Mouse (Mus musculus): ENCODE measurements around the gene Csad. TPM values are rescaled to one million over a fixed set of nuclear protein-coding genes. Genes with fewer than 3 reads are reported as not detected.
A peak's percentile ranks its signal among the peaks of the same experiment; 100 is the strongest.
"Not testable (repeated sequence)": the region's sequence is repeated elsewhere in the genome, so short reads cannot be mapped to it uniquely, and the experiment has no call there.

Csad gene
- polyA plus RNA-seq, 1 experiment from 2014 or later: 153 TPM

DNA sequence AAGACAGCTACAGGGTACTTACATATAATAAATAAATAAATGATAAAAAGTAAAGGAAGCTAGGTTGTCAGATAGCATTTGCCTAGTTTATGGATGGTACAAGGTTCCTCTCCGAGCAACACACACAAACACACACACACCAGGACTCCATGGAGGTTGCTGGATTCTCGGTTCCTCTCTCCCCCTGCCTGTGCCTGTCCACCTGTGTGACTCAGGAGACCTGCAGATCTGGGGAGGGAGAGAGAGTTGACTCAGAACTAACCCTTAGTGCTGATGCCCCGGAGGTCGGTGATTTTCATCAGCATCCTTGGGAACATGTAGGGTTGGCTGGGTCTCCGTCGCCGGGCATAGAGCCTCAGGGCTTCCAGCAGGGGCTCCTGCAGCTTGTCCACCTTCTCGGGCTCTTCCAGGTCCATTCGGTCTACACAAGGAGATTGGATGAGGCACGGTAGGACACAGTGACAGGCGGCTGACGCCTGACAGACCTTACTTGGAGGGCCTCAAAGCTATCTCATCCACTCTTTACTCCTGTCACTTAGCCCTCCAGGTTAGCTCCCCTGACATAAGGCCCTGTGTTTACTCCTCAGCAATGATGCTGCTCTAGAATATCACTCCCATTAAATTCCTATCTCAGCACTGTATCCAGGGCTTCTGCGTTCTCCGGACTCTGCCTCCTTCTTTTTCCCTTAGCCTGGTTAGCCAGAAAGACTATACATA lies 34.2 kb upstream of the Csad start:
- H3K9me3 ChIP-seq (ENCODE audit: low read length): no peaks in the 10 kb centered on the region
- no peak overlapping the region for H3K9ac ChIP-seq (replicated peaks; ENCODE audit: low read length)
- no peak overlapping the region for H3K27ac ChIP-seq (ENCODE audit: low read length)
- no peak overlapping the region for H3K4me3 ChIP-seq (ENCODE audit: low read length)
- no peaks in the 10 kb centered on the region for H3K27me3 ChIP-seq (ENCODE audit: insufficient read depth, low read length)
- ATAC-seq (ENCODE audit: low FRiP score, low TSS enrichment): no peak
- H3K4me2 ChIP-seq (replicated peaks; ENCODE audit: low read depth, low read length): no peak overlapping the region
- peaks cover 37% of the 10 kb centered on the region for H3K4me1 ChIP-seq (ENCODE audit: insufficient read depth, low read length)
- WGBS: 88% methylated on average over 14 of the region's 14 CpGs
- H3K36me3 ChIP-seq (ENCODE audit: insufficient read depth, low read length): peaks cover 12% of the 10 kb centered on the region

DNA sequence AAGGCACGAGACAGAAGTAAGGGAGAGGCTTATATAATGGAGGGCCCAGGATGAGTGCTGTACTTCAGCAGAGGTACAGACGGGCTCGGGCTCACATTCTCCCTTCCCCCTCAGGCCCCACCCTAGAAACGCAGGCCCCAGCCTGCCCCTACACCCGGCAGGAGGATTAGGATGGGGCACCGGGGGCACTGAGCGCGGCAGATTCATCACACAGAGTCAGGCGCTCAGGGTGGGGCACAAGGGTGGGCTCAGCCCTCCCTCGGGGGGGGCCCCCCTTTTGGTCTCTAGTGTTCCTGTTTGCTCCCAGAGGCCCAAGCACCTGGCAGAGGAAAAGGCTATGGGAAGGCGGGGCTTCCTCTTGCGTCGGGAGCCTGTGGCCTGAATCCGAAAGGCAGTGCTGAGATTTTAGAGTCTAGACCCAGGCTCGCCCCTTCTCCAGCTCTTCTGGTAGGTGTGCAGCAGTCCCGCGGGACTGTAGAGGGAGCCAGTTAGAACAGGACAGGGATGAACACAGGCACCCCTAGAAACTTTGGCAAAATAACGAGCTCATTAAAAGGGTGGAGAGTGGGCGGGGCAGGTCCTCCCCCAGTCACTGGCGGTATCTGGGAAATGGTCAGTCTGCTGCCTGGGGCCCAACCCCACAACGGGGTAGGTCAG lies 31.0 kb upstream of the Csad start:
- 19% methylated on average over 20 of the region's 21 CpGs for WGBS
- peaks cover 12% of the 10 kb centered on the region for H3K36me3 ChIP-seq (ENCODE audit: insufficient read depth, low read length)
- H3K4me2 ChIP-seq (replicated peaks; ENCODE audit: low read depth, low read length): peak overlapping the region; percentile 24

DNA sequence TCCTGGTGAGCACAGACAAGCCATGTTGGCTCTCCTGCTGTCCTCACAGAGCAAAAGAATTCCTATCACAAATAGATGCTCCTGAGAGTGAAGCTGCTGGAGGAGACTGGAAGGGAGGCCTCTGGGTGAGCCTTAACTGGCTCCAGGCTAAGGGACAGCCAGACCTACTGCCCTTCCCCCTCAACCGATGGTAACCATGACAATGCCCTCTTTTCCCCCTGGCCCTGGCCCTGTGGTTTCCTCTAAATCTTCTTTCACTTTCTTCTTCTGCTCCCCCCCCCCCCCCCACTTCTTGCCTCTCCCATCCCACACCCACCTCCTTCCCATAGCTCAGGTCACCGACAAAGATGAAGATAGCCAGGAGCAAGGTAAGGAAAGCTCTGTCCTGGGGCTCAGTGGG lies 29.4 kb upstream of the Csad start:
- H3K36me3 ChIP-seq (ENCODE audit: insufficient read depth, low read length): peaks cover 10% of the 10 kb centered on the region
- H3K4me2 ChIP-seq (replicated peaks; ENCODE audit: low read depth, low read length): no peak overlapping the region
- ATAC-seq (ENCODE audit: low FRiP score, low TSS enrichment): no peak
- H3K27me3 ChIP-seq (ENCODE audit: insufficient read depth, low read length): no peaks in the 10 kb centered on the region
- peaks cover 14% of the 10 kb centered on the region; the same call in 1 of the 2 replicates for H3K4me1 ChIP-seq (ENCODE audit: insufficient read depth, low read length)
- no peak overlapping the region for H3K9ac ChIP-seq (replicated peaks; ENCODE audit: low read length)
- no peak overlapping the region for H3K27ac ChIP-seq (ENCODE audit: low read length)
- no peak overlapping the region for H3K4me3 ChIP-seq (ENCODE audit: low read length)
- no peaks in the 10 kb centered on the region for H3K9me3 ChIP-seq (ENCODE audit: low read length)
- WGBS: 28% methylated on average over 2 of the region's 2 CpGs

More for the DNA sequence above, 31.0 kb upstream of the Csad start:
- Histone ChIP-seq H3K27ac (ENCODE audit: low read length) (peak overlapping the region; percentile 45; the same call in 1 of the 2 replicates), H3K9ac (replicated peaks; ENCODE audit: low read length) (peak overlapping the region; percentile 1; the same call in 1 of the 2 replicates), H3K4me3 (ENCODE audit: low read length) (0 out of 2 replicates have a peak overlapping the region, but pooled peaks have one; percentile 2), H3K9me3 (ENCODE audit: low read length) (no peaks in the 10 kb centered on the region), H3K27me3 (ENCODE audit: insufficient read depth, low read length) (no peaks in the 10 kb centered on the region), H3K4me1 (ENCODE audit: insufficient read depth, low read length) (peaks cover 20% of the 10 kb centered on the region)
- ATAC-seq (ENCODE audit: low FRiP score, low TSS enrichment): peak; percentile 47

DNA sequence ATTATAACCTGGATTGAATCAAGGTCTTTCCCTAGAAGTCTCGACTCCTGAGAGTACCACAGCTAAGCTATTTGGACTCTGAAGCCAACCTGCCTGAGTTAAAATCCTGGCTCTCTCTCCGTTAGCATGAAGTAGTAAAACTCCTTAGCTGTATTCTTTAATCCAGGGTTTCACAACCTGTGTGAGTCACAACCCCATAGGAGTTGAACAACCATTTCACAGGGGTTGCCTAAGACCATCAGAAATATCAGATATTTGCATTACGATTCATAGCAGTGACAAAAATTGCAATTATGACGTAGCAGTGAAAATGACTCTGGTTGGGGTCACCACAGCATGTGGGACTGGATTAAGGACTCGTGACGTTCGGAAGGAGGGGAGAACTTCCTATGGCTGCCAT lies 28.2 kb upstream of the Csad start:
- H3K9me3 ChIP-seq (ENCODE audit: low read length): no peaks in the 10 kb centered on the region
- no peak overlapping the region for H3K27ac ChIP-seq (ENCODE audit: low read length)
- no peaks in the 10 kb centered on the region for H3K27me3 ChIP-seq (ENCODE audit: insufficient read depth, low read length)
- H3K4me1 ChIP-seq (ENCODE audit: insufficient read depth, low read length): peaks cover 14% of the 10 kb centered on the region; the same call in 1 of the 2 replicates
- H3K4me3 ChIP-seq (ENCODE audit: low read length): no peak overlapping the region
- 85% methylated on average over 7 of the region's 7 CpGs for WGBS
- H3K4me2 ChIP-seq (replicated peaks; ENCODE audit: low read depth, low read length): no peak overlapping the region
- no peak overlapping the region for H3K9ac ChIP-seq (replicated peaks; ENCODE audit: low read length)
- H3K36me3 ChIP-seq (ENCODE audit: insufficient read depth, low read length): peaks cover under 1% of the 10 kb centered on the region; the same call in 1 of the 2 replicates
- no peak for ATAC-seq (ENCODE audit: low FRiP score, low TSS enrichment)

DNA sequence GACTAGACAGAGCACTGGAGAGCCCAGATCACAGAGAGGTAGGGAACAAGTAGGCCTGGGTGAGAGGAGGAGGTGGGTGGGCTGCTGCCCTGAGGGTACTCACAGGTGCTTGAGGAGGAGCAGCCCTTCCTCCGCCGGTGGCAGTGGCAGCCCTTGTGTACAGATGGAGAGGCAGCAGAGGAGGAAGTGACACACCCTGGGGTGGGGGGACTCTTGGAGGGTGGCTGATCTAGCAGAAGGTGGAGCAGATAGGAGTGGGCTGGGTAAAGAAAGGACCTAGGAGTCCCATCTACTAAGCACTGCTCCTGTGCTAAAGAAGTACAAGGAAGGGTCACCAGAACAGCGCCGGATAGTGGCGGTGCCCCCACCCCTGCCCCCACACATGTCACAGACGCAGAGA lies 27.2 kb upstream of the Csad start, which contains the start of gene Itgb7:
Gene Itgb7, minus strand, starts transcription at position 197 of the 400 bp plus-strand sequence.
- Histone ChIP-seq H3K9ac (replicated peaks; ENCODE audit: low read length) (no peak within 1 kb of the TSS), H3K4me1 (ENCODE audit: insufficient read depth, low read length) (peaks cover 14% of the 10 kb centered on the region; the same call in 1 of the 2 replicates), H3K27ac (ENCODE audit: low read length) (no peak within 1 kb of the TSS), H3K4me2 (replicated peaks; ENCODE audit: low read depth, low read length) (no peak within 1 kb of the TSS), H3K36me3 (ENCODE audit: insufficient read depth, low read length) (no peaks in the 10 kb centered on the region), H3K27me3 (ENCODE audit: insufficient read depth, low read length) (no peaks in the 10 kb centered on the region), H3K9me3 (ENCODE audit: low read length) (no peaks in the 10 kb centered on the region), H3K4me3 (ENCODE audit: low read length) (no peak within 1 kb of the TSS)
- 42% methylated on average over 6 of the region's 6 CpGs for WGBS
- ATAC-seq (ENCODE audit: low FRiP score, low TSS enrichment): no peak

DNA sequence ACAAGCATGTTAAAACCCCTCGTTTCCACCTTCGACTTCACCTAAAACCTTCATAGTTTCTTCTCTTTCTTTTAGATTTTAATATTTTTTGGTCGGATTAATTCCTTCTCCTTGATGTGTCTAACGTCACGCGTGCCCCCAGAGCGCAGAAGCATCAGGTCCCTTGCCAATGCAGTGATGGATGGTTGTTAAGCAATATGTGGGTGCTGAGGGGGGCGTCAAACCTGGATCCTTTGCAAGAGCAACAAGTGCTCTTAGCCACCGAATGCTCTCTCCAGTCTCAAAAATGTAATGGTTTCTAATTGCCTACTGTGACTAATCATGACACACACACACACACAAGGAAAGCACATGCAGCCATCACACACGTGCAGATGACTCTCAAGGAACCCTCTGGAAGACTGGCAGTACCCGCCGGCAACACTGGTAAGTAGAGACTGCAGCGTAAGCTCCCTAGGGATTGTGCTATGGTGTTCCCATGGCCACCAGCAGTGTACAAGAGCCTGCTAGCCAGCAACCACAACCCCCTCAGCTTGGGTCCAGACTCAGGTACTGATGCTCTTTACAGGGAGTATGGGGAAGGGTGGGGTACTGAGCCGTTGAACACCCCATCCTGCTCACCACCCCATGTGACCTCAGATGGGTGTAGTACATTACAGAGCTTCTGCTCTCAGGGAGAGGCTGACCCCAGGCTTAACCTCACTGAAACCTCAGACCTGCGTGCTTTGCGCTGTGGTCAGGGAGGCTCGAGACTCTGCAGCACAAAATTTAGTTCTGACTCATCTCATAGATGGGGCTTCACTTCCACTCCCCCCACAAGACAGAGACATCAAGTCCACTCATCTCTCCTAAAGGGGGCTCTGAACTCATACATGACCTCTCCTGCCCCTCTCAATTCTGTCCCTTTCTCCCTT lies 26.1 kb upstream of the Csad start:
- Histone ChIP-seq H3K9ac (replicated peaks; ENCODE audit: low read length) (no peak overlapping the region), H3K27ac (ENCODE audit: low read length) (no peak overlapping the region), H3K4me2 (replicated peaks; ENCODE audit: low read depth, low read length) (no peak overlapping the region), H3K27me3 (ENCODE audit: insufficient read depth, low read length) (no peaks in the 10 kb centered on the region), H3K36me3 (ENCODE audit: insufficient read depth, low read length) (no peaks in the 10 kb centered on the region), H3K4me1 (ENCODE audit: insufficient read depth, low read length) (peaks cover 9% of the 10 kb centered on the region; the same call in 1 of the 2 replicates), H3K9me3 (ENCODE audit: low read length) (no peaks in the 10 kb centered on the region), H3K4me3 (ENCODE audit: low read length) (no peak overlapping the region)
- WGBS: 80% methylated on average over 17 of the region's 17 CpGs
- ATAC-seq (ENCODE audit: low FRiP score, low TSS enrichment): no peak

DNA sequence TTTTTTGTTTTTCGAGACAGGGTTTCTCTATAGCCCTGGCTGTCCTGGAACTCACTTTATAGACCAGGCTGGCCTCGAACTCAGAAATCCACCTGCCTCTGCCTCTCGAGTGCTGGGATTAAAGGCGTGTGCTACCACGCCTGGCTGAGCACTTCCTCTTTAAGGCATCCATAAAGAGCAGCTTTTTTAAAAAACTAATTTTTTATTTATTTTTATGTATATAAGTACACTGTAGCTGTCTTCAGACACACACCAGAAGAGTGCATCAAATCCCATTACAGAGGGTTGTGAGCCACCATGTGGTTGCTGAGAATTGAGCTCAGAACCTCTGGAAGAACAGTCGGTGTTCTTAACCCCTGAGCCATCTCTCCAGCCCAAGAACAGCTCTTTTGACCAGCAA lies 21.1 kb upstream of the Csad start:
- H3K27ac ChIP-seq (ENCODE audit: low read length): not testable (repeated sequence)
- WGBS: 62% methylated on average over 6 of the region's 6 CpGs

DNA sequence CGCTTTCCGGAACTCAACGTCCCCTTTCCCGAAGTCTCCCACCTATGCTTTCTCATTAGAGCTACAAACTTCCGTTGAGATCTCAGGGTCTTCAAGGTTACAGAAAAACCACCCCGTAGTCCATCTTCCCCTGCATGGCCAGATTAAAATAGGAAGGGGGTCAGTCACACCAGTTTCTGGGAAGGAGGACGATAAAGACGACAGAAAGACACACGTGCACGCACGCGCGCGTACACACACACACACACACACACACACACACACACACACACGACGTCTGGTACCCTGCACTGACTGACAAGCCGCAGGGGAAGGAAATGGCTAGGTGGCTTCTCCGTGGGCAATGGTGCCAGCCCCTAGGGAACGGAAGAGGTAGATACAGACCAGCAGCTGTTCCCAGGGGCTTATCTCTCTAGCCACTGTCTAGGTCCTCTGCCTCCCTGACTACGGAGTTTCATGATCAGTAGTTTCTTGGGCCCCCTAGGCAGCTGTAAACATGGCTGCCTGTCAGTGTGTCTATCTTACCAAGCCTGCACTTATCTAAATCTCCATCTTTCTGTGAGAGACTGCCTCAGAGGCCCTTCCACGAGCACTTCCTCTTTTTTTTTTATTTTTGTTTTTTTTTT lies 20.6 kb upstream of the Csad start:
- Histone ChIP-seq H3K9me3 (ENCODE audit: low read length) (no peaks in the 10 kb centered on the region), H3K27me3 (ENCODE audit: insufficient read depth, low read length) (peaks cover 14% of the 10 kb centered on the region), H3K27ac (ENCODE audit: low read length) (no peak overlapping the region), H3K36me3 (ENCODE audit: insufficient read depth, low read length) (no peaks in the 10 kb centered on the region), H3K4me2 (replicated peaks; ENCODE audit: low read depth, low read length) (peak overlapping the region; percentile 86), H3K9ac (replicated peaks; ENCODE audit: low read length) (peak overlapping the region; percentile 63), H3K4me3 (ENCODE audit: low read length) (peak overlapping the region; percentile 48), H3K4me1 (ENCODE audit: insufficient read depth, low read length) (peaks cover 10% of the 10 kb centered on the region; the same call in 1 of the 2 replicates)
- ATAC-seq (ENCODE audit: low FRiP score, low TSS enrichment): no peak; the same call in 1 of the 2 replicates
- 13% methylated on average over 19 of the region's 21 CpGs for WGBS

More for the DNA sequence above, 21.1 kb upstream of the Csad start:
- not testable (repeated sequence) for H3K4me2 ChIP-seq (replicated peaks; ENCODE audit: low read depth, low read length); H3K4me3 ChIP-seq (ENCODE audit: low read length); H3K9me3 ChIP-seq (ENCODE audit: low read length); ATAC-seq (ENCODE audit: low FRiP score, low TSS enrichment); H3K36me3 ChIP-seq (ENCODE audit: insufficient read depth, low read length); H3K9ac ChIP-seq (replicated peaks; ENCODE audit: low read length)
- H3K4me1 ChIP-seq (ENCODE audit: insufficient read depth, low read length): peaks cover 10% of the 10 kb centered on the region; the same call in 1 of the 2 replicates
- peaks cover 14% of the 10 kb centered on the region for H3K27me3 ChIP-seq (ENCODE audit: insufficient read depth, low read length)

All from kidney, embryonic 16.5 days (tissue).